Mouse (Mus musculus) layer of hippocampus, adult 2 months (tissue): Measurements from ENCODE around the gene Anapc11. TPM values are rescaled to one million over a fixed set of nuclear protein-coding genes. Genes with fewer than 3 reads are reported as not detected.
A peak's percentile ranks its signal among the peaks of the same experiment; 100 is the strongest.

Experiments
- DNase-seq, 2 experiments: peaks; one replicate each; pipeline ENCODE4 v3.0.0; 2022; ENCODE audit warnings: low spot score in 2 of 2
- H3K27ac ChIP-seq: fragments of 200-600 bp; 2 replicates; pipeline ENCODE4 v1.8.1; 2022
- H3K4me3 ChIP-seq: fragments of 200-600 bp; 2 replicates; pipeline ENCODE4 v1.8.1; 2022; ENCODE audit warnings: mild to moderate bottlenecking
- CTCF ChIP-seq: fragments of 200-600 bp; conservative IDR thresholded peaks from 2 replicates; pipeline ENCODE4 v1.8.1; 2022; ENCODE audit warnings: antibody characterized with exemption, mild to moderate bottlenecking, moderate library complexity
- total RNA-seq, 2 experiments: library from RNA; stranded (reverse); gene quantifications; 2 replicates each; pipeline ENCODE4 v1.2.3; 2021

Anapc11 gene
- total RNA-seq, 2 experiments from 2014 or later: 87.1 to 89.6 TPM

- no peak for DNase-seq
- H3K4me3 ChIP-seq: no peak overlapping the region
Observed at GRCm38 (mm10) chr11:120565114-120565513, 33.1 kb upstream of the Anapc11 start.

GRCm38 (mm10) chr11:120568324-120568723 is 29.9 kb upstream of the Anapc11 start:
- no peak overlapping the region for H3K27ac ChIP-seq
- no peak overlapping the region for H3K4me3 ChIP-seq
- no peak for DNase-seq
- TF ChIP-seq CTCF: no peak

More at GRCm38 (mm10) chr11:120565114-120565513, 33.1 kb upstream of the Anapc11 start:
- H3K27ac ChIP-seq: no peak overlapping the region
- TF ChIP-seq CTCF: no peak

- H3K4me3 ChIP-seq: no peak overlapping the region
Observed at GRCm38 (mm10) chr11:120571122-120571521, 27.1 kb upstream of the Anapc11 start.

GRCm38 (mm10) chr11:120571754-120572416 is 26.3 kb upstream of the Anapc11 start:
- no peak for DNase-seq
- peak overlapping the region; percentile 93 for H3K27ac ChIP-seq
- TF ChIP-seq CTCF: no peak

More at GRCm38 (mm10) chr11:120571122-120571521, 27.1 kb upstream of the Anapc11 start:
- TF ChIP-seq CTCF: no peak
- DNase-seq: no peak
- H3K27ac ChIP-seq: no peak overlapping the region

GRCm38 (mm10) chr11:120572417-120572751 is 25.8 kb upstream of the Anapc11 start:
- Histone ChIP-seq H3K27ac (peak overlapping the region; percentile 93), H3K4me3 (peak overlapping the region; percentile 97)
- TF ChIP-seq CTCF: no peak; the same call in 1 of the 2 replicates
- DNase-seq: no peak

More at GRCm38 (mm10) chr11:120571754-120572416, 26.3 kb upstream of the Anapc11 start:
- peak overlapping the region; percentile 97 for H3K4me3 ChIP-seq

- no peak for TF ChIP-seq CTCF
- Histone ChIP-seq H3K4me3 (peak within 1 kb of the TSS; percentile 97), H3K27ac (peak within 1 kb of the TSS; percentile 93)
- DNase-seq: peak; percentile 99 to 100
Observed at GRCm38 (mm10) chr11:120572752-120573584, 25.3 kb upstream of the Anapc11 start, which contains the start of gene P4hb. P4hb (minus strand) TSS chr11:120573253.

- Histone ChIP-seq H3K27ac (peak overlapping the region; percentile 85), H3K4me3 (peak overlapping the region; percentile 97)
- TF ChIP-seq CTCF: no peak
- no peak for DNase-seq
Observed at GRCm38 (mm10) chr11:120573585-120574277, 24.5 kb upstream of the Anapc11 start.

- TF ChIP-seq CTCF: no peak
- DNase-seq: no peak
- peak overlapping the region; percentile 97 for H3K4me3 ChIP-seq
- no peak overlapping the region; the same call in 1 of the 2 replicates for H3K27ac ChIP-seq
Observed at GRCm38 (mm10) chr11:120574278-120574600, 24.0 kb upstream of the Anapc11 start.

GRCm38 (mm10) chr11:120575046-120575445 is 23.2 kb upstream of the Anapc11 start:
- TF ChIP-seq CTCF: no peak
- Histone ChIP-seq H3K4me3 (no peak overlapping the region), H3K27ac (no peak overlapping the region)
- DNase-seq: no peak

GRCm38 (mm10) chr11:120575940-120576339 is 22.3 kb upstream of the Anapc11 start:
- no peak for DNase-seq
- no peak overlapping the region for H3K27ac ChIP-seq

GRCm38 (mm10) chr11:120576365-120576981 is 21.7 kb upstream of the Anapc11 start:
- no peak for TF ChIP-seq CTCF

More at GRCm38 (mm10) chr11:120575940-120576339, 22.3 kb upstream of the Anapc11 start:
- no peak overlapping the region for H3K4me3 ChIP-seq
- TF ChIP-seq CTCF: no peak

GRCm38 (mm10) chr11:120577211-120578023 is 20.8 kb upstream of the Anapc11 start:
- no peak for DNase-seq
- Histone ChIP-seq H3K4me3 (no peak overlapping the region), H3K27ac (no peak overlapping the region)
- TF ChIP-seq CTCF: peak; percentile 75

More at GRCm38 (mm10) chr11:120576365-120576981, 21.7 kb upstream of the Anapc11 start:
- H3K4me3 ChIP-seq: no peak overlapping the region
- H3K27ac ChIP-seq: no peak overlapping the region
- DNase-seq: no peak
